Mouse (Mus musculus): Measurements from ENCODE around the gene Msi2.

DNA sequence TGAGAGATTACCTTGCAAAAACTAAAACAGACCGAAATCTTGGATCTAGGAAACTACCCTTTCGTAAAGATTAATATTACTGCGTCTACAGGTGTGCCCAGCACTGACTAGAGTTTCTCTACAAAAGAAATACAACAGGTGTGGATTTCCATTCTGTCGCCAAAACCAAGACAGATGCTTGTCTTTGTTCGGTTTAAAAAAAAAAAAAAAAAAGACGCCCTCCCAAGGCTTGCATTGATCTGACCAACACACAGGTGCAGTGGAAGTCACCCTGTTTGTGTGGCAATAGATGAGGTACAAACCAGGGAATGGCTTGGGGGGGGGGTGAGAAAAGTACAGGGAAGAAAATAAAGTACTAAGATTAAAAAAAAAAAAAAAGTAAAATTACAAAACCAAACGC lies 4.2 kb downstream of the Msi2 start:
- TF ChIP-seq CTCF (conservative IDR thresholded peaks at IDR 0.05; ENCODE audit: low read length) (no peak), POU5F1 (IDR thresholded peaks at IDR 0.05; ENCODE audit: borderline replicate concordance, low read length) (no peak), NANOG (IDR thresholded peaks at IDR 0.05; ENCODE audit: borderline replicate concordance, low read length) (no peak)

Data from E14TG2a.4 (cell line).